Mouse (Mus musculus) thymus, adult 18-20 months (tissue): ENCODE data around the gene Akr1c14.
"Not testable (repeated sequence)": the region's sequence is repeated elsewhere in the genome, so short reads cannot be mapped to it uniquely, and the experiment has no call there.

Experiments used
- DNase-seq, 2 experiments: peaks; one replicate each; pipeline ENCODE4 v3.0.0; 2022; ENCODE audit warnings: mixed read lengths in 2 of 2

The Akr1c14 gene

DNA sequence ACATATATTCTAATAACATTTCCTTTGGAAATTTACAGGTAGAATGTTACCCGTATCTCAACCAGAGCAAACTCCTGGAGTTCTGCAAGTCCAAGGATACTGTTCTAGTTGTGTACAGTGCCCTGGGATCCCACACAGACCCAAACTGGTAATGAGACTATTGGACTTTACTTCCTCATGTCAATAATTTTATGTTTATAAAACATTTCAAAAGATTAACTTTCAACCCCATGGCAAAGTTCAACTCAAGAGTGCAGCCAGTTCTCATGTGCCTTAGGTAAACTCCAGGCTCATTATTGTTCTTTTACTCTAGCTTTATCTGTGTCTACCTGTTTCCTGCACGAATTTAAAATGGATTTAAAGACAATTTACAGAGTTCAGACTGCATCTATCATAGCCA, at the start of gene Akr1c14:
Akr1c14 (plus strand) TSS at position 293 of the 400 bp plus-strand sequence.
- DNase-seq, result no peak

DNA sequence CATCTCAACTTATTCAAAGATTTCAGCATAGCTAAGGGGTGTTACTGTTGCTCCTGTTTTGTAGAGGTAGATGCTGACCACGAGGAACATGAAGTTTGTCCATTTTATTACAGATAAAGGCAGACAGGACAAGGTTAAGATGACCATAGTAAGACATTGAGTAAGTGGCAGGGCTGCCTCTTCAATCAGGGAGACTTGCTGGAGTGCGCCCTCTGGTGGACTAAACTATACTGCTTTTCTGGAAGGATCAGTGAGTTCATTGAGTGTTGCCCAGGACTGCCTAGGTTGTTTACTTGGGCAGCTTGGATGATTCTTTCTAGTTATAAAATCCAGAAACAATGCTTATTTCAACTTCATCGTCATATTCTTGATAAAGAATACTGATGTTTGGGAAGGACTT, 47.1 kb upstream of the Akr1c14 start:
- no peak for DNase-seq

DNA sequence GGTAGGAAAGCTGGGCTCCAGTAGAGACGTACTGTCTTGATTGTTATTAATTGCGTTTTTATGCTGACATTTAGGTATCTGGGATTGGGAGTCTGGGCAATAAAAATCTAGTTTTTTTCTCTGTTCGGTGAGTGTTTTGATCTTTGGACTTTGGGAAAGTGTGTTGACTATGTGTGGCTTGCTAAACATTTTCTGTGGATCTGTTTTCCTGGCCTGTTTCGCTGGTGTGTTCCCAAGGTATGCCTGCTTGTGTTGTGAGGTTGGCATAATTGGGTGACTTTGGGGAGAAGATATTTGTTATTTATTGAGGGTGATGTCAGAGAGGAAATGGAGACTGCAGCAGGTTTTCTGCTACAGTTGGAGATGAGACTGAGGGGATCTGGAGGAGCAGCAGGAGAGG, 38.0 kb upstream of the Akr1c14 start:
- DNase-seq, result no peak

DNA sequence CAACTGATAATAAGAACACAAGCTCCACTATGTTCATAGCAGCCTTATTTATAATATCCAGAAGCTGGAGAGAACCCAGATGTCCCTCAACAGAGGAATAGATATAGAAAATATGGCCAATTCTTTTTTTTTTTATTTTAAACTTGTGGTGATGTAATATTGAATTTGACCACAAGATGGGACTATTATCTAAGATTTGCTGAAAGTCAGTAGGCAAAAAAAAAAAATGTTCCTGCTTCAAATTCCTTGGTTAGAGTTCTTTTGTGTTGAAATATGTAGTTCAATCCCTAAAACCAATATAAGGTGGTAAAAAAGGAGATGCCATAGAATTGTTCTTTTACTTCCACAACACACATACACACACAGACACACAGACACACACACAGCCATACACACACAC, 35.0 kb upstream of the Akr1c14 start:
- no peak for DNase-seq

GRCm38 (mm10) chr13:4029897-4030296, 18.9 kb upstream of the Akr1c14 start:
- no peak for DNase-seq

DNA sequence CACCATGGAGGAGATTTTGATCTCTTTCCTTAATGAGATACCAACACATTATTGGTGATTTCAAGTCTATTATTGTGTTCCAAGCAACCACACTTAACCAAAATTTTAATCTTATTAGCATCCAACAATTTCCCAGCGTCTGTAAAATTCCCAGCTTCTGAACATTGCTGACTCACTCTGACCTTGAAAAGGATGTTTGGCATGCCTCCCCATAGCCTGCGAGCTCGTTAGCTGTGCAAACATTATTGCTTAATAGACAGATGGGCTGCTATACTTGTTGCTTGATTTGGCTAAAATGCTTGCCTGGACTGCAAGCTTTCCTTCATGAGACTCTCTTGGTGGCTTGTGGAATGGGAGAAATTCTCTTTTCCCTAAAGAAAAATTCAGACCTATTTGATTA, 16.3 kb upstream of the Akr1c14 start:
- no peak for DNase-seq

- DNase-seq, result no peak
These were observed 13.8 kb upstream of the Akr1c14 start for GRCm38 (mm10) chr13:4035052-4035451.

GRCm38 (mm10) chr13:4046113-4046512, 2.7 kb upstream of the Akr1c14 start:
- no peak for DNase-seq

GRCm38 (mm10) chr13:4046841-4047240, 2.0 kb upstream of the Akr1c14 start:
- no peak for DNase-seq

DNA sequence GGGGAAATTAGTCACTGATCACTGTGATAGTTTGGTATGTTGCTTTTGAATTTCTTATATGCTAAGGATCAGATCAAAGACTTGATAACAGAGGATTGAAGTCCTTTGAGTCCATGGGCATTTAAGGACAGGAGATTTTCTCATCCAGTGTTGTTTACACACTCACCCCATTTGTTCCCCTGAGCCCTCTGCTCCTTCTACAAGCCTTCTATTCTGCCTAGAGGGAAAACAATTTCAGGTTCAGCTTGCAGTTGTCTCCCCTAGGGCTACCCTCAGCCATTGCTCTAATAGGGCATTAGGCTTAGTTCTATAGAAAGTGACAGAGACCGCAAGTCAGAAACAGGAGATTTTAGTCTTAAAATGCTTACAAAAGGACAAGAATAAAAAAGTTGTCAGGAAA, 585 bp upstream of the Akr1c14 start:
- no peak for DNase-seq

DNA sequence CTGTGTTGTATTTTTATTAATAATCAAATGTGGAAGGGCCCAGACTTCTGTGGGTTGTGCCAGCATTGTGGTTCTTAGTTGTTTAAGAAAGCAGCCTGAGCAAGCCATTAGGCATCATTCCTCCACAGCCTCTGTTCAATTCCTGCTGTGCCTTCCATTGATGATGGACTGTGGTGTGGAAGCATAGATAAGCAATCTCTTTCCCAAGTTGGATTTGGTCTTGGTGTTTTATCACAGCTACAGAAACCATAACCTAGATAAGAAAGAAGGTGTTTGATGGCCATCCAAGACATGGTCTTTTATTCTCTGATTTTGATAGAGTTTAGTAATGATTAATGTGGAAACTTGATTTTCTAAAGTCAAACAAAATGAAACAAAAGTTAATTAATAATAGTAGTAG, 844 bp downstream of the Akr1c14 start:
- DNase-seq, result no peak

DNA sequence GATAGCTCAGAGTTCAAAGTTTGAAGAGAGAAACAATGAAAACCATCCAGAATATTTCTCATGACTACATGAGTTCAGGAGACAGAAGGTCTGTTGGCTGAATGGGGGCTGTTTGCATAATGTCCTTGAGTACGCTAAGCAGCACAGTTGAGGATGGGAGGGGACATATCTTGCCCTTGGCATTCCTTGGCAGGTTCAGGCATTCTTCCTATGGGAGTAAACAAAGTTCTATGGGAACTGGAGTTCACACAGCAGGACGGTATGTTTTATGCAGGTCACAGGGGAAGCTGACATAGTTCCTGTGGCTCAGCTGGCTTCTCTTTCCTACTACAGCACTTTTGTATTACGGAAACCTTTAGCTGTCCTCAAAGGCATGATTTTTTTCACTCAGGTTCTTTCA, 6.6 kb downstream of the Akr1c14 start:
- DNase-seq, result no peak

- DNase-seq, result no peak
These were observed 7.4 kb downstream of the Akr1c14 start for GRCm38 (mm10) chr13:4056211-4056610.

GRCm38 (mm10) chr13:4058239-4058638, 9.4 kb downstream of the Akr1c14 start:
- DNase-seq, result not testable (repeated sequence)

GRCm38 (mm10) chr13:4059363-4059762, 10.6 kb downstream of the Akr1c14 start:
- no peak for DNase-seq

GRCm38 (mm10) chr13:4060214-4060730, 11.5 kb downstream of the Akr1c14 start:
- no peak for DNase-seq

GRCm38 (mm10) chr13:4076517-4077435, 28.0 kb downstream of the Akr1c14 start:
- DNase-seq, result no peak

- no peak for DNase-seq
These were observed 31.1 kb downstream of the Akr1c14 start for GRCm38 (mm10) chr13:4079876-4080275.

- DNase-seq, result no peak
These were observed 52.9 kb downstream of the Akr1c14 start for GRCm38 (mm10) chr13:4101691-4102090.

DNA sequence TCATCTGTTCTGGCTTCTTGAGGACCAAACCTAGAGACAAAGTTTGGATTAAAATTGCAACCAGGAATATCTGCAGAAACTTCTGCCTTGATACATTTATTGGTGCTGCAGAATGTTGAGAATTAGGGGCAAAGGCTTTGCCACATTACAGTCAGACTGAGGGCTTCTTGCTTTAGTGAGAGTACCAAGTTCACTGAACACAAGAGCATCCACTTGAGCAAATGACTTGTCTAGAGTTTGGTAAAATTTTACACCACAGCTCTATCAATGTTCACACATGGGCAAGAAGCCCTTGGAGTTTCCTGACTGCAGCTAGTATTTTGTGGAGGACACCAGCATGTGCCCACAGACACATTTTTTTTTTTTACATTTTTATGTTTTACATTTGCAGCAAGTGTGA, 53.9 kb downstream of the Akr1c14 start:
- no peak for DNase-seq

- no peak for DNase-seq
These were observed 61.7 kb downstream of the Akr1c14 start for GRCm38 (mm10) chr13:4110281-4111188.

GRCm38 (mm10) chr13:4119181-4119904, 70.5 kb downstream of the Akr1c14 start:
- no peak for DNase-seq

DNA sequence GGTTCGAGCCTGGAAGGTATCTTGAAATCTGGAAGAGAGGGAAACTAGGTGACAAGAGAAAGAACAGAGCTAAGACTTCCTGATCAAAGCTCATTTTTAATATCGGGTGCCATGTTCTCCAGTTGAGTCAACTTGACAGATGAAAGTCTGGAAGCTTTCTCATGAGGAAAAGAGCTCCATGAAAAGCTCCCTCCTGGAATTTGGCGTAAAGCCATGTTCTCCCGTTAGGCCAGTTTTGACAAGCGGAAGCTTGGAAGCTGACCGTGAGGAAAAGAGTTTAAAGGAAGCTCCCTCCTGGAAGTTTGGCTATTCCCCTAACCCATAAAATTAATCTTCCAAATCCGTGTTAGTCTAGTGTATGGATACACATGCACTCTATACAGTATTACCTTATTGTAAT, 74.3 kb downstream of the Akr1c14 start:
- no peak for DNase-seq
